Mouse (Mus musculus) MEL (cell line): ENCODE measurements at regions not wholly inside any gene's neighbourhood (a gene's known extent, or its start where the extent isn't known, plus 50 kb on each side); places are given as distances from the start of the nearest gene placed in this dataset.
A peak's percentile ranks its signal among the peaks of the same experiment; 100 is the strongest.

ENCODE experiments used
- DNase-seq: peaks from one replicate; pipeline ENCODE4 v3.0.0; 2011; ENCODE audit warnings: low read depth, low spot score
- H3K27ac ChIP-seq: 2 replicates; pipeline ENCODE4 v1.5.1; 2012; ENCODE audit warnings: low read depth, mild to moderate bottlenecking, control low read depth, low read length, moderate library complexity; ENCODE audit not compliant: control insufficient read depth
- H3K27me3 ChIP-seq, 2 experiments: fragments of 150-350 bp in 1 of 2; sonication (generic) in 1 of 2; 2 replicates each; pipeline ENCODE4 v1.6.1; 2012; ENCODE audit warnings: low read length in 2 of 2, mild to moderate bottlenecking in 2 of 2, improper control_type of control experiment in 1 of 2, moderate library complexity in 1 of 2; ENCODE audit not compliant: insufficient read depth in 2 of 2, control insufficient read depth in 1 of 2
- H3K36me3 ChIP-seq, 2 experiments: 2 replicates each; pipeline ENCODE4 v1.6.1; 2012 to 2014; ENCODE audit warnings: low read length in 2 of 2, improper control_type of control experiment in 1 of 2, inconsistent platforms in 1 of 2, mild to moderate bottlenecking in 1 of 2; ENCODE audit not compliant: insufficient read depth in 2 of 2, control insufficient read depth in 1 of 2
- H3K4me1 ChIP-seq, 2 experiments: fragments of 150-350 bp in 1 of 2; sonication (generic) in 1 of 2; 2 replicates each; pipeline ENCODE4 v1.6.1; 2012; ENCODE audit warnings: low read length in 2 of 2, improper control_type of control experiment in 1 of 2, mild to moderate bottlenecking in 1 of 2; ENCODE audit not compliant: insufficient read depth in 2 of 2, control insufficient read depth in 1 of 2
- H3K4me3 ChIP-seq, 2 experiments: fragments of 150-350 bp in 1 of 2; sonication (generic) in 1 of 2; 2 replicates each; pipeline ENCODE4 v1.5.1; 2012; ENCODE audit warnings: low read depth in 2 of 2, low read length in 2 of 2, mild to moderate bottlenecking in 2 of 2, moderate library complexity in 2 of 2, control low read depth in 1 of 2, improper control_type of control experiment in 1 of 2; ENCODE audit not compliant: control insufficient read depth in 1 of 2, insufficient read depth in 1 of 2
- H3K79me2 ChIP-seq: 2 replicates; pipeline ENCODE4 v1.6.1; 2012; ENCODE audit warnings: mild to moderate bottlenecking, low read length, moderate library complexity; ENCODE audit not compliant: control insufficient read depth, poor library complexity, insufficient read depth
- H3K9ac ChIP-seq: 2 replicates; pipeline ENCODE4 v1.6.1; 2012; ENCODE audit warnings: low read depth, mild to moderate bottlenecking, control low read depth, low read length, moderate library complexity; ENCODE audit not compliant: control insufficient read depth, poor library complexity, severe bottlenecking
- H3K9me3 ChIP-seq: fragments of 150-350 bp; sonication (generic); replicated peaks from 2 replicates; pipeline ENCODE4 v1.6.1; 2012; ENCODE audit warnings: mild to moderate bottlenecking, low read length, improper control_type of control experiment, moderate library complexity; ENCODE audit not compliant: insufficient read depth
- CHD1 ChIP-seq: IDR thresholded peaks from 2 replicates; pipeline ENCODE4 v1.6.1; 2012; ENCODE audit warnings: low read depth, mild to moderate bottlenecking, inconsistent platforms, low read length, improper control_type of control experiment
- CHD2 ChIP-seq: IDR thresholded peaks from 2 replicates; pipeline ENCODE4 v1.6.1; 2011; ENCODE audit warnings: low read length, improper control_type of control experiment
- ELF1 ChIP-seq: IDR thresholded peaks from 2 replicates; pipeline ENCODE4 v1.6.1; 2014; ENCODE audit warnings: low read depth, mild to moderate bottlenecking, inconsistent platforms, low read length, improper control_type of control experiment, moderate library complexity
- EP300 ChIP-seq, 2 experiments: IDR thresholded peaks; 2 replicates each; pipeline ENCODE4 v1.6.1; 2011; ENCODE audit warnings: improper control_type of control experiment in 2 of 2, low read length in 2 of 2, low read depth in 1 of 2, mild to moderate bottlenecking in 1 of 2
- GABPA ChIP-seq: IDR thresholded peaks from 2 replicates; pipeline ENCODE4 v1.6.1; 2012; ENCODE audit warnings: low read depth, mild to moderate bottlenecking, inconsistent platforms, low read length, improper control_type of control experiment, moderate library complexity
- GATA1 ChIP-seq: IDR thresholded peaks from 2 replicates; pipeline ENCODE4 v1.6.1; 2011; ENCODE audit warnings: low read depth, low read length, improper control_type of control experiment
- JUND ChIP-seq: IDR thresholded peaks from 2 replicates; pipeline ENCODE4 v1.6.1; 2011; ENCODE audit warnings: low read depth, mild to moderate bottlenecking, improper control_type of control experiment, low read length
- KAT2A ChIP-seq: conservative IDR thresholded peaks from 2 replicates; pipeline ENCODE4 v1.6.1; 2012; ENCODE audit warnings: low read depth, low read length, improper control_type of control experiment, inconsistent platforms
- MAX ChIP-seq: IDR thresholded peaks from 2 replicates; pipeline ENCODE4 v1.6.1; 2011; ENCODE audit warnings: low read length, improper control_type of control experiment
- MAZ ChIP-seq: IDR thresholded peaks from 2 replicates; pipeline ENCODE4 v1.6.1; 2012; ENCODE audit warnings: low read depth, mild to moderate bottlenecking, inconsistent platforms, low read length, improper control_type of control experiment
- NELFE ChIP-seq: IDR thresholded peaks from 2 replicates; pipeline ENCODE4 v1.6.1; 2011; ENCODE audit warnings: low read depth, low read length, improper control_type of control experiment
- POLR2AphosphoS2 ChIP-seq: IDR thresholded peaks from 2 replicates; pipeline ENCODE4 v1.6.1; 2011; ENCODE audit warnings: low read length, improper control_type of control experiment
- POLR2AphosphoS5 ChIP-seq: IDR thresholded peaks from 2 replicates; pipeline ENCODE4 v1.6.1; 2012; ENCODE audit warnings: low read depth, borderline replicate concordance, mild to moderate bottlenecking, inconsistent platforms, low read length, moderate library complexity, mixed read lengths
- RAD21 ChIP-seq: IDR thresholded peaks from 2 replicates; pipeline ENCODE4 v1.6.1; 2011; ENCODE audit warnings: mild to moderate bottlenecking, low read depth, low read length, improper control_type of control experiment
- UBTF ChIP-seq: IDR thresholded peaks from 2 replicates; pipeline ENCODE4 v1.6.1; 2012; ENCODE audit warnings: low read depth, mild to moderate bottlenecking, inconsistent platforms, low read length, improper control_type of control experiment, moderate library complexity, borderline replicate concordance; ENCODE audit not compliant: insufficient read depth
- USF2 ChIP-seq, 2 experiments: IDR thresholded peaks; 2 replicates each; pipeline ENCODE4 v1.6.1; 2011 to 2012; ENCODE audit warnings: improper control_type of control experiment in 2 of 2, low read length in 2 of 2, borderline replicate concordance in 1 of 2, inconsistent platforms in 1 of 2, low read depth in 1 of 2, mild to moderate bottlenecking in 1 of 2; ENCODE audit not compliant: insufficient read depth in 1 of 2
- ZC3H11A ChIP-seq: IDR thresholded peaks from 2 replicates; pipeline ENCODE4 v1.6.1; 2012; ENCODE audit warnings: low read depth, mild to moderate bottlenecking, inconsistent platforms, low read length, improper control_type of control experiment
- ZNF384 ChIP-seq: IDR thresholded peaks from 2 replicates; pipeline ENCODE4 v1.6.1; 2012; ENCODE audit warnings: low read depth, mild to moderate bottlenecking, inconsistent platforms, low read length, improper control_type of control experiment

DNA sequence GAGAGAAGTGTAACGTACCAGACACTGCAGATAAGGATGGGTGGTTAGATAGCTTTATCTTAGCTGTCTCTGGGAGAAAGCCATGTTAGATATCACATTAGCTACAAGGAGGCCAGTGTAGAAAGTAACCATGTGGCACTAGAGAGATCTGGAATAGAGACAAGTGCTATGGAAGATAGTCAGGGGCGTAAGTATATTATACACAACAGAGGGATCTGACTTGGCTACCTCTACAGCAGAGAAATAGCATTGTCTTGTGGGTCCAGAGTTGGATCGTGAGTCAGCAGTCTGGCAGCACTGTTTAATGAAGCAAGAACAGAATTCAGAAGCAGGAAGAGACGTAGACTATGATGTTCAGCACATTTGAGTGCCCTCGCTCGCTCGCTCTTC lies 130.4 kb upstream of the Fmo9 start (continued):
- TF ChIP-seq JUND, result peak; percentile 53; the same call in 1 of the 2 replicates
- no peak for TF ChIP-seq USF2 (IDR thresholded peaks at IDR 0.05; ENCODE audit: borderline replicate concordance in 1 of 2, insufficient read depth in 1 of 2, low read depth in 1 of 2, low read length in 2 of 2)
- peak; percentile 81 for TF ChIP-seq MAX
- no peak for TF ChIP-seq RAD21
- no peak for TF ChIP-seq CHD2
- TF ChIP-seq NELFE, result no peak; the same call in 1 of the 2 replicates
- TF ChIP-seq ZC3H11A, result no peak
- no peak for TF ChIP-seq CHD1
- TF ChIP-seq MAZ, result 0 out of 2 replicates have a peak, but pooled peaks have one; percentile 67
- TF ChIP-seq KAT2A, result peak; percentile 54
- 0 out of 2 replicates have a peak, but pooled peaks have one; percentile 22 for TF ChIP-seq ELF1
- no peak for TF ChIP-seq UBTF
- no peak for TF ChIP-seq ZNF384

DNA sequence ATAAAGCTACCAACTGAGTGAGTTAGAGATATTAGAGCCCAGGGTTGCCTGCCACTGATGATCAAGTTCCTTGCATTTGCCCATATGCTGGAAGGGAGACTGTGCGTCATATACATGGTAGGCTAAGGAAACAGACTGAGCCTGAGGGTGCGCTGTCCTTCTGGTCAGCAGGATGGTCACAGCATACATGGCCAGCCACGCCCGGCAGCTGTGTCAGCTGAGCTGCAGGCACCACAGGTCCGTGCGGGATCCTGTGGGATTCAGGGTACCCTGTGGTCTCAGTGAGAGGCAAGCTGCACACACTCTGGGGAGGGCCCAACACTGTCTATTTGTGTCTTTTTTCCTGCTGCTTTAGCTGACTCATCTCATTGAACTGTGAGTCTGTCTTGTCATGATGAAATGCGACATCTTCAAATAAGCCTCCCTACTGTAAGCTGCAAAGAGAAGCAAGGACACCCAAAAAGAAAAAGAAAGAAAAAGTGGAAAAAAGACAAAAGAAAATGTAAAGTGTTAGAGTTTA lies 131.3 kb upstream of the Fmo9 start:
- peaks cover 0 to 25% of the 10 kb centered on the region in 2 experiments; a peak in 2 of 4 replicates for H3K36me3 ChIP-seq
- H3K9me3 ChIP-seq, result no peaks in the 10 kb centered on the region
- DNase-seq, result peak; percentile 75
- peaks cover 27 to 37% of the 10 kb centered on the region in 2 experiments for H3K4me1 ChIP-seq
- no peaks in the 10 kb centered on the region for H3K79me2 ChIP-seq
- H3K27ac ChIP-seq, result peak overlapping the region; percentile 98
- no peaks in the 10 kb centered on the region for H3K27me3 ChIP-seq
- peak overlapping the region; percentile 39 to 47 for H3K4me3 ChIP-seq
- peak overlapping the region; percentile 60 for H3K9ac ChIP-seq
- TF ChIP-seq POLR2AphosphoS5 (no peak), GATA1 (0 out of 2 replicates have a peak, but pooled peaks have one; percentile 1)

DNA sequence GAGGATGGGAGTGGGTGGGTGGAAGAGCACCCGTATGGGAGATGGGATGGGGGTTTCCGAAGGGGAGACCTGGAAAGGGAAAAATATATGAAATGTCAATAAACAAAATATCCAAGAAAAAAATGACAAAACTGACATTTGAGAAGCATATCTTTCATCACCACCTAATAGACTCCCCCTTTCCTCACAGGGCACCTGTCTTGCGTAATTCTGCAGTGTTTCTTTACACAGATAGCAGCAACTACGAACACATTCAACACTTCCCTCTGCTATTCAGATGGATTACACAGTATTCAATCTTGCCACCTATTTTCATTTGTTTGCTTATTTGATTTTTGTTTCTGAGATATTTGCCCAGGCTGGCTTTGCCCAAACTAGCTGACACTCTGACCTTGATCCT lies 136.3 kb upstream of the Fmo9 start:
- Histone ChIP-seq H3K36me3 (peaks cover 0 to 32% of the 10 kb centered on the region in 2 experiments; a peak in 2 of 4 replicates), H3K9me3 (no peaks in the 10 kb centered on the region), H3K9ac (no peak overlapping the region), H3K79me2 (no peaks in the 10 kb centered on the region), H3K27me3 (no peaks in the 10 kb centered on the region), H3K4me1 (peaks cover 29 to 35% of the 10 kb centered on the region in 2 experiments), H3K27ac (peak overlapping the region; percentile 92), H3K4me3 (no peak overlapping the region)
- TF ChIP-seq EP300 (IDR thresholded peaks at IDR 0.05; ENCODE audit: low read depth in 1 of 2, low read length in 2 of 2), result peak; percentile 37 to 39; a peak in 2 of 4 replicates
- no peak for TF ChIP-seq GABPA
- no peak for TF ChIP-seq POLR2AphosphoS2
- no peak for DNase-seq
